Mouse (Mus musculus) thymus, adult 2 months (tissue): Measurements from ENCODE around the gene Rpusd1. TPM values are rescaled to one million over a fixed set of nuclear protein-coding genes. Genes with fewer than 3 reads are reported as not detected.

Source experiments
- DNase-seq: peaks from one replicate; pipeline ENCODE4 v3.0.0; 2021
- H3K27ac ChIP-seq: fragments of 200-500 bp; 2 replicates; pipeline ENCODE4 v1.5.1; 2012; ENCODE audit warnings: low read length, control low read depth; ENCODE audit not compliant: control insufficient read depth, insufficient read depth
- H3K27me3 ChIP-seq: fragments of 200-500 bp; 2 replicates; pipeline ENCODE4 v1.6.1; 2012; ENCODE audit warnings: mild to moderate bottlenecking, low read length, moderate library complexity, mixed read lengths; ENCODE audit not compliant: control insufficient read depth, insufficient read depth
- H3K36me3 ChIP-seq: fragments of 200-500 bp; 2 replicates; pipeline ENCODE4 v1.6.1; 2012; ENCODE audit warnings: mild to moderate bottlenecking, low read length, moderate library complexity; ENCODE audit not compliant: control insufficient read depth, insufficient read depth
- H3K4me1 ChIP-seq: fragments of 200-500 bp; replicated peaks from 2 replicates; pipeline ENCODE4 v1.6.1; 2012; ENCODE audit warnings: low read length; ENCODE audit not compliant: control insufficient read depth, insufficient read depth
- H3K4me3 ChIP-seq: fragments of 200-500 bp; 2 replicates; pipeline ENCODE4 v1.5.1; 2012; ENCODE audit warnings: mild to moderate bottlenecking, low read length, control low read depth, moderate library complexity; ENCODE audit not compliant: control insufficient read depth, insufficient read depth
- CTCF ChIP-seq: fragments of 200-500 bp; IDR thresholded peaks from 2 replicates; pipeline ENCODE4 v1.5.1; 2012; ENCODE audit warnings: mild to moderate bottlenecking, control low read depth, low read length, moderate library complexity, borderline replicate concordance; ENCODE audit not compliant: control insufficient read depth, poor library complexity, insufficient read depth; ENCODE audit errors: extremely low read depth
- POLR2A ChIP-seq: fragments of 200-500 bp; IDR thresholded peaks from 2 replicates; pipeline ENCODE4 v1.6.1; 2012; ENCODE audit warnings: mild to moderate bottlenecking, low read length, control low read depth, moderate library complexity; ENCODE audit not compliant: control insufficient read depth, poor library complexity, insufficient read depth; ENCODE audit errors: extremely low read depth
- WGBS: fragments of 180-500 bp; shearing (Covaris S2); methylation state at CpG from one replicate; pipeline ENCODE4 v1.1.7; 2018; 5-methylcytosine and 5-hydroxymethylcytosine counted together
- polyA plus RNA-seq: library from polyadenylated mRNA; depleted of rRNA; stranded (reverse); fragments of >200 nt; gene quantifications from 2 replicates; pipeline ENCODE4 v1.2.3, GENCODE M21; 2012

Gene Rpusd1
- polyA plus RNA-seq, 1 experiment: 68.6 TPM

DNA sequence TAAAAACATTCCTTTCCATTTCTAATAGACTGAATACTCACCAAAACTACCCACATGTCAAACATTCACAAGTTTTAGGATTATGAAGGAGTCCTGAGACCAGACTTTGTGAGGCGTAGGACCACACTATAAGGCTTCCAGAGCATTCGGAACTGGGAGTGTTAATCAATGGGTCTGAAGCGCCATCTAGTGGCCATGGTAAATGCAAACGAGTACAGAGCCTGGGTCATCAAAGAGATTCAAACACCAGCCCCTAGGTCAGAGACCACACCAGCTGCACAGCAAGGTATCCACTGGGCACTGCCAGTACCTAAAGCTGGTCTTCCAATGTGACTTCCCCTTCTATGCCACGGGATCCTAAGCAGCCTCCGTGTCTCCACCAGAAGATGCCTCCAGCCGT is 29.0 kb upstream of the Rpusd1 start:
- Histone ChIP-seq H3K27ac (no peak overlapping the region), H3K27me3 (no peaks in the 10 kb centered on the region), H3K4me1 (no peaks in the 10 kb centered on the region), H3K36me3 (no peaks in the 10 kb centered on the region), H3K4me3 (no peak overlapping the region)
- WGBS: 19% methylated on average over 7 of the region's 7 CpGs
- DNase-seq: peak; percentile 66
- no peak for TF ChIP-seq POLR2A
- 0 out of 2 replicates have a peak, but pooled peaks have one; percentile 31 for TF ChIP-seq CTCF

DNA sequence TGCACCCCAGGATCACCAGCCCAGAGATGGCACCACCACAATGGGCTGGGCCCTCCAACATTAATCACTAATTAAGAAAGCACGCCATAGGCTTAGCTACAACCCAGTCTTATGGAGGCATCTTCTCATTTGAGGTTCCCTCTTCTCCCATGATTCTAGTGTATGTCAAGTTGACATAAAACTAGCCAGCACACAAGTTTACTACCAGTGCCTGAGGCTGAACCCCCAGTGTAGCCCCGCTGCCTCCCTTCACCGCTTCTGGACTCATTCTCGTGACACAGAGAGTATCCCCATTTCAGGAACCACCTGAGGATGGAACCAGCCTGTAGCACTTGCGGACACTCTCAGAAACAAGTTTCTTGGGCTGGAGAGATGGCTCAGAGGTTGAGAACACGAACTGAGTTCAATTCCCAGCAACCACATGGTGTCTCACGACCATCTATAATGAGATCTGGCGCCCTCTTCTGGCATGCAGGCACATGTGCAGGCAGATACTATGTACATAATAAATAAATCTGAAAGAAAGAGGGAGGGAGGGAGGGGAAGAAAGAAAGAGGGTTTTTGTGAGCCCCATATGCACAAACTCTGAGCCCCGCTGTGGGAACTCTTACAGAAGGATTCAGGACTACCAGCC is 26.5 kb upstream of the Rpusd1 start:
- DNase-seq: no peak
- no peak overlapping the region for H3K4me3 ChIP-seq
- TF ChIP-seq CTCF: no peak
- TF ChIP-seq POLR2A: no peak
- WGBS: 57% methylated on average over 9 of the region's 9 CpGs
- H3K4me1 ChIP-seq: no peaks in the 10 kb centered on the region
- no peak overlapping the region for H3K27ac ChIP-seq
- no peaks in the 10 kb centered on the region for H3K27me3 ChIP-seq
- H3K36me3 ChIP-seq: no peaks in the 10 kb centered on the region

DNA sequence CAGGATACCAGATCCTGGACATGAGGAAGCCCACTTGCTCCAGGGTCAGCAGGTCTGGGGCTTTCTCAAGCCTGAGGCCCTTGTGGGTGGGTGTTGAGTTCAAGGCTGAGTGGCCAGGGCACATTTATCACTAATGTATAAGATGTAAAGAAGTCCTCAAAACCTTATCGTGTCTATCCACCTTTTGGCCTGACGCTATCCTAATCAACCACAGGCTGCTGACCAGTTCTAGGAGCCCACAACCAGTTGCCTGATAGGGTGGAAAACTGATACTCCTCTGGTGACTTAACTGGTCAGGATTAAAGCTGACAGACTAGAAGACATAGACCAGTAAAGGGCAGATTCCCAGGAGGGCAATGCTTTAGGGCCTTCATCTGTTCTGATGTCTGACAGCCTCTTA is 17.5 kb upstream of the Rpusd1 start:
- H3K36me3 ChIP-seq: no peaks in the 10 kb centered on the region
- no peaks in the 10 kb centered on the region for H3K4me1 ChIP-seq
- H3K4me3 ChIP-seq: no peak overlapping the region
- H3K27me3 ChIP-seq: no peaks in the 10 kb centered on the region
- 97% methylated on average over 2 of the region's 2 CpGs for WGBS
- TF ChIP-seq CTCF: no peak
- TF ChIP-seq POLR2A: no peak
- H3K27ac ChIP-seq: no peak overlapping the region
- no peak for DNase-seq

DNA sequence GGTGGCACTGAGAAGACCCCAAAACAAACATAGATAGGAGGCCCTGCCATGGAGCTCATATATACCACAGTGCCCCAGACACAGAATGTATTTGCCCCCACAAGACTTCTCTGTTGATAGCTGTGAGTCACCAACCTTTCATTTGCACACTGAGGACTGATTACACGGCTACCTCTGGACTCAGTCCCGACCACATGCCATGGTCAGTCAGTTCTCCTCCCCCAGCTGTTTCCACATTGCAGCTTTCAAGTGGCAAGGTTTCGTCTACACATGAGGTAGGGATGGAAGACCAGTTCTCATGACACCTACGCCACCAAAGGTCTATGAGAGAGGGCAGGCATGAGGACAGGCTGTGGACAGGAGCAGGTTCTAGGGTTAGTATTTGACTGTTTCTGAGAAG is 16.3 kb upstream of the Rpusd1 start:
- Histone ChIP-seq H3K27me3 (peaks cover 2% of the 10 kb centered on the region; the same call in 1 of the 2 replicates), H3K4me1 (no peaks in the 10 kb centered on the region)
- 78% methylated on average over 4 of the region's 4 CpGs for WGBS

DNA sequence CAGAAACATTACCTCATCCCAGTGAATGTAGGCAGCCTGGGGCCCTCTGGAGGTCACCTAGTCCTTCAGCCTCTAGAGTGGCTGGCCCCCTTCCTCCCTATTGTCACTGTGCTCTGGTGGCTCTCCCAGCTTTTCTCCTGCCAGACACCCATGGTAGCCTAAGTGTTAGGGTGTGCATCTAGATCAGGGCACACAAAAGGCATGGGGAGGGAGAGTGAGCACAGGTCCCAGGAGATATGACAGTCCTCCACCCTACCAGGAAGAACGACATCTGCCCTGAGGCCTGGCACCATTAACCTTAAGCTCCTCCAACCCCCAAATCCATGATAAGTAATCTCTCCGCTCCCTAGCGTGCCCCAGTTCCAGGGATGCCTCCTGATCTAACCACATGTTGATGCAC is 11.8 kb upstream of the Rpusd1 start:
- Histone ChIP-seq H3K36me3 (no peaks in the 10 kb centered on the region), H3K27ac (no peak overlapping the region), H3K4me3 (no peak overlapping the region), H3K27me3 (peaks cover 2% of the 10 kb centered on the region; the same call in 1 of the 2 replicates), H3K4me1 (no peaks in the 10 kb centered on the region)
- WGBS: 64% methylated on average over 3 of the region's 3 CpGs
- no peak for TF ChIP-seq POLR2A
- TF ChIP-seq CTCF: no peak
- DNase-seq: no peak

More for the DNA sequence above, 16.3 kb upstream of the Rpusd1 start:
- no peaks in the 10 kb centered on the region for H3K36me3 ChIP-seq
- no peak for DNase-seq
- TF ChIP-seq POLR2A: no peak
- H3K27ac ChIP-seq: no peak overlapping the region
- H3K4me3 ChIP-seq: no peak overlapping the region

DNA sequence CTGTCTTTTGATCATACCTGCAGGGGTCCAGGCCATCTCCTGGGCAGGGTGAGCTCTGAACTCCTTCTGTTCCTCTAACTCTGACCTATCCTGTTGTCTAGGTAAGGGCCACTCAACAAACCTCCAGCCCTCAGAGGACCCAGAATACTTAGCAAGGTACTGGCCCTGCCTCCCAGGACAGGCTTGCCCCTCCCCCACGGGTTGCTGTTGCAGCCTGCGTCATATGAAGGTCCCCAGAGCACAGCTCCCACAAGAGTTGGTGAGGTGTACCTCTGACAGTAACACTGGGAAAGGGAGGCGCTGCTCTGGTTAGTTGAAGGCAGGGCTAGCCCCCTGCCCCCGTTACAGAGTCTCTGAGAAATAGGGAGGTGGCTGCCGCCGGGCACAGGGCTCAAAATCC is 11.3 kb upstream of the Rpusd1 start:
- peaks cover 2% of the 10 kb centered on the region; the same call in 1 of the 2 replicates for H3K27me3 ChIP-seq
- 11% methylated on average over 6 of the region's 6 CpGs for WGBS
- no peak overlapping the region for H3K4me3 ChIP-seq
- no peaks in the 10 kb centered on the region for H3K4me1 ChIP-seq
- H3K36me3 ChIP-seq: no peaks in the 10 kb centered on the region
- no peak for DNase-seq
- TF ChIP-seq CTCF (no peak), POLR2A (no peak)
- no peak overlapping the region for H3K27ac ChIP-seq

DNA sequence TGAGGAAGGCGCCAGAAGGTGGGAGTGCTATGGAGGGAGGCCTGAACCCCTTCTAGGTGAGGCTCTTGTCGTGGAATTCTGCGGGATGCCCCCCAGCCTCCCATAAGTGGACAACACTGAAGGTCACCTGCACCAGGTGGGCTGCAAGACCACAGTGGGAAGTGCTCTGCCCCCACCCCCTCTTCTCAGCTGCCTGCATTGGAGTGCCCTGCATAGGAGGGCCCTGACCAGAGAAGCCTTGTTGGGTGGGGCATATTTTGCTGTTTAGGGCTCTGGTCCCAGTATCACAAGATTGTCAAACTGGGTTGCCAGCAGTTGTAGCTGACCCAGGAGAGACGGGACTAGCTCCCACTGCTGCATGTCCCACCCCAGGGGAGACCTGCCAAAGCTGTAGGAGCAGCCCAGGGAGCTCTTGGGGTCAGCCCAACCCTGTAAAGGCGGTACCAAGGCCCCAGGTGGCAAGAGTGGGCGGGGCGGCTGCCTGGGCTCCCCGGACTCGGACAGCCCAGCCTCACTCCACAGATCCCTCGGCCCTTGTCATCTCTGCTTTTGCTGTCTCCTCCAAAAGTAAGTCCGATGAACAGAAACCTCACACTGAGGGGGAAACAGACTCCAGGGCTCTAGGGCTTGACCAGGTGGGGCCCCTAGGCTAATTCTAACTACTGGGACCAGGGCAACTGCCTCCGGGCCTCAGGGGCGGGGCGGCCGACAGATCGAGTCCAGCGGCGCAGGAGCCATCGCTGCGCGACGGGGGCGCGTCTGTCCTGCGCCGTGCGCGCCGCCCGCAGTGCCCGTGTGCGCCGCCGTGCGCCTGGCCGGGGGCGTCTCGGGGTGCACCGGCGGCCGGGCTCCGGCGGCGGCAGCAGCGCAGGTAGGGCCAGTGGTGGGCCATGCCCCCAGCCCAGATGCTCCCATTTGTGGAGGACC is 10.5 kb upstream of the Rpusd1 start, which contains the start of gene Gng13:
TSS of gene Gng13 (plus strand) at position 461 of the 927 bp plus-strand sequence.
- Histone ChIP-seq H3K4me3 (no peak within 1 kb of the TSS), H3K36me3 (no peaks in the 10 kb centered on the region), H3K4me1 (no peaks in the 10 kb centered on the region), H3K27me3 (peaks cover 2% of the 10 kb centered on the region; the same call in 1 of the 2 replicates), H3K27ac (no peak within 1 kb of the TSS)
- WGBS: 4% methylated on average over 45 of the region's 45 CpGs
- no peak for TF ChIP-seq CTCF
- TF ChIP-seq POLR2A: no peak
- DNase-seq: no peak
